Comparison of ENCODE assay signal across 10 mouse cellular contexts in genomic region chr1:121400243-121400642, GRCm38 (mm10). TPM values are rescaled to one million over a fixed set of nuclear protein-coding genes. Genes with fewer than 3 reads are reported as not detected.
DNase-seq lines count a peak whose midpoint lies in the region; ATAC-seq and TF ChIP-seq lines count a peak whose summit lies in the region.
"Had no signal": no experiment of that assay in that cellular context is flagged by ENCODE, and none has a peak within 500 bp of the region (broad histone marks: within the 10 kb centered on the region; RNA-seq: fewer than 3 reads in every experiment).

No protein-coding gene starts in this region.

- DNase-seq in cerebellum, adult 9-10 months = peak; percentile 26
- DNase-seq in cerebellum, adult 11-12 months = no peak
- no peak for DNase-seq in left cerebral cortex, adult 2 months (ENCODE audit: extremely low spot score in 1 of 2, low spot score in 2 of 2)
- no peak for DNase-seq in left cerebral cortex, adult 8-10 months (ENCODE audit: low spot score in 2 of 2)
- DNase-seq in brain, embryonic 14.5 days (ENCODE audit: low read depth) = peak; percentile 93
- DNase-seq in kidney, postnatal 14 days = peak; percentile 39
- DNase-seq in retina, adult 2 months (ENCODE audit: low read depth, low spot score) = peak; percentile 13

- TF ChIP-seq POLR2A in brain, embryonic 14.5 days (IDR thresholded peaks at IDR 0.05; ENCODE audit: borderline replicate concordance, extremely low read depth, insufficient read depth, insufficient read length, poor library complexity, severe bottlenecking) = no peak

- peak; percentile 79 for TF ChIP-seq CTCF in left cerebral cortex, adult 2 months (IDR thresholded peaks at IDR 0.05)
- TF ChIP-seq CTCF in brain, embryonic 14.5 days (IDR thresholded peaks at IDR 0.05; ENCODE audit: borderline replicate concordance, extremely low read depth, insufficient read depth, insufficient read length) = peak; percentile 63

- ATAC-seq in monocyte, adult 5-6 weeks (replicated peaks; ENCODE audit: insufficient number of reproducible peaks, low FRiP score, low TSS enrichment, poor library complexity, severe bottlenecking) = no peak

- H3K4me3 ChIP-seq in left cerebral cortex, adult 2 months = no peak overlapping the region
- H3K4me3 ChIP-seq: heart, embryonic 13.5 days; myocyte had no signal

- intact Hi-C loops in left cerebral cortex, adult 2 months (cut with DNase I) = loop anchor here (5.0 kb wide), 1 partner anchor 153 kb away; no protein-coding TSS in a partner anchor

- no peak overlapping the region for H3K27ac ChIP-seq in left cerebral cortex, adult 2 months
- H3K27ac ChIP-seq: heart, embryonic 13.5 days had no signal

RNA-seq across cellular contexts. Expression of gene Ccdc93, which starts 30.6 kb away (rescaled TPM):
- 10 to 100 TPM; 23.4 to 28.5 TPM for total RNA-seq in left cerebral cortex, adult 2 months (2021)
- total RNA-seq in left cerebral cortex, adult 8-10 months (2022) = 10 to 100 TPM; 20.8 to 25.6 (median 22.7) TPM
- 17.0 and 18.7 TPM in 2 replicates for polyA plus RNA-seq in brain, embryonic 14.5 days (2012; rRNA removed)
- total RNA-seq in monocyte, adult 5-6 weeks (2017) = 23.2 to 40.6 TPM (median 27.7 TPM) in 3 replicates

Comparison
In these comparisons a context has a peak if more than half of its experiments do, and no peak if none do; other contexts are left out.
1. DNase-seq: peak in cerebellum, adult 9-10 months (single experiment), brain, embryonic 14.5 days (single experiment), kidney, postnatal 14 days (single experiment) and retina, adult 2 months (single experiment); none in cerebellum, adult 11-12 months (single experiment), left cerebral cortex, adult 2 months (0 of 2) and left cerebral cortex, adult 8-10 months (0 of 2).